Mouse (Mus musculus) heart, postnatal 25 days (tissue): Measurements from ENCODE around the gene Lct. TPM values are rescaled to one million over a fixed set of nuclear protein-coding genes. Genes with fewer than 3 reads are reported as not detected.
A peak's percentile ranks its signal among the peaks of the same experiment; 100 is the strongest.
"Not testable (repeated sequence)": the region's sequence is repeated elsewhere in the genome, so short reads cannot be mapped to it uniquely, and the experiment has no call there.

Experiments
- DNase-seq: peaks from one replicate; pipeline ENCODE4 v3.0.0; 2022; ENCODE audit warnings: low spot score
- intact Hi-C: fragments of 180-260 bp; cut with DNase I; formaldehyde crosslinking; loops from one replicate; pipeline ENCODE4 v1.15.1; 2025
- total RNA-seq, 2 experiments: library from RNA; stranded (reverse); gene quantifications; 2 replicates each; pipeline ENCODE4 v1.2.3; 2021

Gene Lct
- not detected for total RNA-seq

- intact Hi-C loops = no loop called here
Observed at GRCm38 (mm10) chr1:128328218-128328617, at the start of gene Lct. TSS of gene Lct (minus strand) at chr1:128328318.

GRCm38 (mm10) chr1:128376841-128377240, 48.7 kb upstream of the Lct start:
- intact Hi-C loops = no loop called here

More at GRCm38 (mm10) chr1:128328218-128328617, at the start of gene Lct:
- DNase-seq = no peak

GRCm38 (mm10) chr1:128372143-128372860, 44.2 kb upstream of the Lct start:
- intact Hi-C loops = loop anchor here (5.0 kb wide), 2 partner anchors 85 to 220 kb away; partner anchors contain the start of gene Cxcr4
- DNase-seq = no peak

More at GRCm38 (mm10) chr1:128376841-128377240, 48.7 kb upstream of the Lct start:
- no peak for DNase-seq

GRCm38 (mm10) chr1:128368732-128369441, 40.8 kb upstream of the Lct start:
- DNase-seq = no peak
- intact Hi-C loops = loop anchor here (2.0 kb wide), 2 partner anchors 456 to 464 kb away; no protein-coding TSS in a partner anchor

GRCm38 (mm10) chr1:128360601-128361000, 32.5 kb upstream of the Lct start:
- no peak for DNase-seq
- intact Hi-C loops = no loop called here

- intact Hi-C loops = no loop called here
- peak; percentile 91 for DNase-seq
Observed at GRCm38 (mm10) chr1:128359554-128360376, 31.6 kb upstream of the Lct start, which contains the start of gene Mcm6. TSS of gene Mcm6 (minus strand) at chr1:128359664.

- DNase-seq = no peak
- intact Hi-C loops = no loop called here
Observed at GRCm38 (mm10) chr1:128358916-128359553, 30.9 kb upstream of the Lct start.

- intact Hi-C loops = no loop called here
- no peak for DNase-seq
Observed at GRCm38 (mm10) chr1:128358276-128358675, 30.2 kb upstream of the Lct start.

- DNase-seq = no peak
- intact Hi-C loops = no loop called here
Observed at GRCm38 (mm10) chr1:128357452-128357851, 29.3 kb upstream of the Lct start.

GRCm38 (mm10) chr1:128353092-128353491, 25.0 kb upstream of the Lct start:
- intact Hi-C loops = no loop called here
- no peak for DNase-seq

GRCm38 (mm10) chr1:128344232-128344631, 16.1 kb upstream of the Lct start:
- intact Hi-C loops = no loop called here

GRCm38 (mm10) chr1:128337708-128338320, 9.7 kb upstream of the Lct start:
- intact Hi-C loops = no loop called here
- DNase-seq = no peak

More at GRCm38 (mm10) chr1:128344232-128344631, 16.1 kb upstream of the Lct start:
- DNase-seq = no peak

GRCm38 (mm10) chr1:128330313-128330712, 2.2 kb upstream of the Lct start:
- no peak for DNase-seq
- intact Hi-C loops = no loop called here

GRCm38 (mm10) chr1:128327165-128327564, 953 bp downstream of the Lct start:
- no peak for DNase-seq
- intact Hi-C loops = no loop called here

GRCm38 (mm10) chr1:128324776-128325175, 3.3 kb downstream of the Lct start:
- DNase-seq = no peak
- intact Hi-C loops = no loop called here

GRCm38 (mm10) chr1:128323026-128323643, 5.0 kb downstream of the Lct start:
- DNase-seq = no peak
- intact Hi-C loops = no loop called here

- intact Hi-C loops, DNase-seq: not testable (repeated sequence)
Observed at GRCm38 (mm10) chr1:128319266-128319665, 8.9 kb downstream of the Lct start.

GRCm38 (mm10) chr1:128314665-128315064, 13.5 kb downstream of the Lct start:
- intact Hi-C loops = no loop called here
- DNase-seq = no peak

GRCm38 (mm10) chr1:128309043-128309442, 19.1 kb downstream of the Lct start:
- intact Hi-C loops = no loop called here
- no peak for DNase-seq
